Mouse (Mus musculus) heart, embryonic 16.5 days (tissue): Measurements from ENCODE around the gene Xrcc6. TPM values are rescaled to one million over a fixed set of nuclear protein-coding genes. Genes with fewer than 3 reads are reported as not detected.

Experiments used
- ATAC-seq: fragments of 200-750 bp; cut with Nextera tagmentation; replicated peaks from 2 replicates; pipeline ENCODE4 v1.8.0; 2017; ENCODE audit warnings: moderate number of reproducible peaks; ENCODE audit not compliant: insufficient read depth, low FRiP score; ENCODE audit errors: extremely low read depth
- H3K27ac ChIP-seq: fragments of 300-500 bp; sonication (generic); 2 replicates; pipeline ENCODE4 v1.5.1; 2014; ENCODE audit warnings: mild to moderate bottlenecking, low read length, control low read depth, moderate library complexity
- H3K27me3 ChIP-seq: fragments of 300-500 bp; sonication (generic); 2 replicates; pipeline ENCODE4 v1.6.1; 2014; ENCODE audit warnings: low read length, mixed read lengths; ENCODE audit not compliant: control insufficient read depth, insufficient read depth
- H3K36me3 ChIP-seq: fragments of 300-500 bp; sonication (generic); 2 replicates; pipeline ENCODE4 v1.6.1; 2014; ENCODE audit not compliant: control insufficient read depth, insufficient read depth
- H3K4me1 ChIP-seq: fragments of 300-500 bp; sonication (generic); 2 replicates; pipeline ENCODE4 v1.6.1; 2014; ENCODE audit warnings: low read length, mixed read lengths; ENCODE audit not compliant: control insufficient read depth, insufficient read depth
- H3K4me2 ChIP-seq: fragments of 300-500 bp; sonication (generic); 2 replicates; pipeline ENCODE4 v1.6.1; 2014; ENCODE audit warnings: low read depth, mild to moderate bottlenecking, control low read depth, low read length
- H3K4me3 ChIP-seq: fragments of 300-500 bp; sonication (generic); 2 replicates; pipeline ENCODE4 v1.5.1; 2014; ENCODE audit warnings: mild to moderate bottlenecking, control low read depth, low read length
- H3K9ac ChIP-seq: fragments of 300-500 bp; sonication (generic); 2 replicates; pipeline ENCODE4 v1.6.1; 2014; ENCODE audit warnings: low read length, control low read depth
- H3K9me3 ChIP-seq: fragments of 300-500 bp; sonication (generic); replicated peaks from 2 replicates; pipeline ENCODE4 v1.6.1; 2016; ENCODE audit warnings: low read length; ENCODE audit not compliant: control insufficient read depth
- WGBS: fragments of 180-500 bp; shearing (Covaris S2); extraction: QIAGEN DNeasy Blood & Tissue Kit; methylation state at CpG from one replicate; pipeline ENCODE4 v1.1.7; 2014; 5-methylcytosine and 5-hydroxymethylcytosine counted together
- polyA plus RNA-seq: library from polyadenylated mRNA; unstranded; fragments of >200 nt; fragmentation: Nextera tagmentation; extraction: Ambion mirVana; gene quantifications from 2 replicates; pipeline ENCODE4 v1.2.1, GENCODE M21; 2015

Gene Xrcc6
- polyA plus RNA-seq, 1 experiment from 2014 or later, result 113 TPM

DNA sequence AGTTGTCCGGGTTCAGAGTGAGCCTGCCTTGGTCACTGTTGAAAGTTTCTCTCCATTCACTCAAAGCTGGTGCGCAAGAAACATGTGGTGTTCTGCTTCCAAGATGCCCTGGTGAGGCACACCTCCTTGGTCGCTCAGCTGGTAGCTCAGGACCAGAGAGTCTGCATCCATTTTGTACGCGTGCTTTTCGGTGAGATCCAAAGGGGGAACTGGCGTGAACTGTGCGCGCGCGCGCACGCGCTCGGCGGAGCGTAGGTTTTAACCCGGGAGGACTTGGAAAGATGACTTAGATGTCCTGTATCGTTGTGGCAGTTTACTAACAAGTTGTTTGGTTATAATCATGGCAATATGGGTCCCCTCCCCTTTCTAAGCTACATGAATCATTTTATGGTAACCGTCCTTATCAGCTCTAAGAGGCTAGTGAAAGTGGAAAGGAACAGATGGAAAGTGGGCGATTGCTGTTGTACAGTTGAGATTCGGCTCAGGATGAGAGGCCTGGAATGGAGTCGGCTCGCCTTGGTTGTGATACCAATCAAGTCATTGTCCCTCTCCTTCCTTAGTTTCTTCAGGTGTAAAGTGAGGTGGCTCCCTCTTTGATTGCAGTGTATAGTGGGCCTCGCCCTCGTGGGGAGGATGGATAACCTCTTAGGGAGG lies 84.3 kb downstream of the Xrcc6 start:
- WGBS, result 83% methylated on average over 26 of the region's 26 CpGs
- Histone ChIP-seq H3K36me3 (no peaks in the 10 kb centered on the region), H3K4me3 (no peak overlapping the region), H3K9me3 (peaks cover 7% of the 10 kb centered on the region), H3K9ac (no peak overlapping the region), H3K27ac (no peak overlapping the region), H3K4me2 (no peak overlapping the region), H3K27me3 (peaks cover 37% of the 10 kb centered on the region), H3K4me1 (no peaks in the 10 kb centered on the region)
- ATAC-seq, result no peak

DNA sequence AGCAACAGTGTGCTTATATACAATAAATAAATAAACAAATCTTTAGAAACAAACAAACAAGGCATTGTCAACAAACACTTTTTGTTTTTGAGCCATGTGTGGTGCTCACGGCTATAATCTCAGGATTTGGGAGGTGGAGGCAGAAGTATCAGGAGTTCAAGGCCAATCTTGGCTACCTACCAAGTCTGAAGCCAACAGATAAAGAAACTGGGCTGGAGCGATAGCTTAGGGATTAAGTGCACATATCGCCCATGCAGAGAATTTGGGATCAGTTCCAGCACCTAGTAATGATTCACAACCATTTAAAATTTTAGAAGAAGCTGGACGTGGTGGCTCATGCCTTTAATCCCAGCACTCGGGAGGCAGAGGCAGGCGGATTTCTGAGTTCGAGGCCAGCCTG lies 85.9 kb downstream of the Xrcc6 start:
- 68% methylated on average over 7 of the region's 7 CpGs for WGBS
- Histone ChIP-seq H3K4me3 (no peak overlapping the region), H3K36me3 (no peaks in the 10 kb centered on the region), H3K4me1 (no peaks in the 10 kb centered on the region), H3K27me3 (peaks cover 33% of the 10 kb centered on the region), H3K27ac (no peak overlapping the region), H3K9me3 (peaks cover 7% of the 10 kb centered on the region), H3K4me2 (no peak overlapping the region), H3K9ac (no peak overlapping the region)
- ATAC-seq, result no peak

DNA sequence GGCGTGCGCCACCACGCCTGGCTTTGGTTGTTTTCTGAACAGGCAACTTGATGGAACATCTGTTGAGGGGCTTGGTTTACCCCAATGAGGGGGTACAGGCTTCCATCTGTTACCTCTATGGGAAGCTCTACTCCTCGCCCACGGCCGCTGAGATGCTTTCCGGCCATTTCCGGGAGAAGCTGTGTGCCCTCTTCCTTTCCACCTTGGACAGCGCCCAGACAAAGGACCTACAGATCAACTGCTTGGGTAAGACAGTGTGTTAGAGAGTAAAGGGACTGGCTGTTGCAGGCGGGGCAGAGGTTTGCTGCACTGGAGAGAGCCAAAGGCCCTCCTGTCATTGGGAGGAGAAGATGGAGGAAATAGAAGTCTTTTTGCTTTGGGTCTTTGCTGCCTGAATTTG lies 92.2 kb downstream of the Xrcc6 start:
- no peak overlapping the region for H3K4me3 ChIP-seq
- H3K36me3 ChIP-seq, result no peaks in the 10 kb centered on the region
- WGBS, result 51% methylated on average over 10 of the region's 10 CpGs
- H3K4me2 ChIP-seq, result no peak overlapping the region
- no peak overlapping the region for H3K9ac ChIP-seq
- H3K27ac ChIP-seq, result no peak overlapping the region
- no peaks in the 10 kb centered on the region for H3K4me1 ChIP-seq
- peaks cover 2% of the 10 kb centered on the region; the same call in 1 of the 2 replicates for H3K27me3 ChIP-seq
- no peak for ATAC-seq
- no peaks in the 10 kb centered on the region for H3K9me3 ChIP-seq

DNA sequence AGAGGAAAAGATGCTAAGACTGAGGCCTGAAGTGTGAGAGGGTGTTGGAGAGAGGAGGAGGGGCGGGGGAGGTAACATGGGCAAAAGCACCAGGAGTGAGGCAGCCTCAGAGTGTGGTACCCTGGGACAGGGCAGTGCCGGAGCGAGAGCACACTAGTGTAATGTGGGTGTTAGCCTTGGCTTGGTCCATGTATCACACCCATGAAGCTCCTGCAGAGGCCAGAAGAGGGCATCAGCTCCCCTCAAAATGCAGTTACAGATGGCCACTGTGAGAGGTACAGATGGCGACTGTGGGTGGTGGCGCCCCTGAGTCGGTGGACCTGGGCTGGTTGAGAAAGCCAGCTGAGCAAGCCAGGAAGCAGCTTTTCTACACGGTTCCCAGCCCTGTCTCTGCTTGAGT lies 93.5 kb downstream of the Xrcc6 start:
- no peak overlapping the region for H3K4me3 ChIP-seq
- WGBS, result 35% methylated on average over 7 of the region's 7 CpGs
- H3K9me3 ChIP-seq, result no peaks in the 10 kb centered on the region
- no peaks in the 10 kb centered on the region for H3K36me3 ChIP-seq
- no peak overlapping the region for H3K9ac ChIP-seq
- H3K4me1 ChIP-seq, result no peaks in the 10 kb centered on the region
- H3K27me3 ChIP-seq, result peaks cover 4% of the 10 kb centered on the region; the same call in 1 of the 2 replicates
- ATAC-seq, result no peak
- no peak overlapping the region for H3K4me2 ChIP-seq
- no peak overlapping the region for H3K27ac ChIP-seq

DNA sequence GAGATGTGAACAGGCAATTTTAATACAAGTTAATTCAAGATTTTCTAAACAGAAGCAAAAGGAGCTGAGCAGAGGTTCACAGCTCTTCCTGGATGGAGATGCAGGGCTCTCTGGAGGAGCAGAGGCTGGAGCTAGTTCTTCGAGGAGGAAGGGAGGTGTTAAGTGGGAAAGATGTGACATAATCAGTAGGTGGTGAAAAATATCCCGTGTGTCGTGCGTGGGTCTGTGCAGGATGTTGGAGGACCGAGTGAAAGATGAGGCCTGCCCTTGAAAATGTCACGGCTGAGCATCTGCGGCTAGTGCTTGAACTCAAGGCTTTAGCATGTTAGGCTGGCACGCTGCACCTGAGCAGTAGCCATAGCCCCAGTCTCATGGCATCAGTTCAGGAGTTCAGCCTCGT lies 98.0 kb downstream of the Xrcc6 start:
- Histone ChIP-seq H3K9ac (no peak overlapping the region), H3K4me1 (no peaks in the 10 kb centered on the region), H3K4me3 (no peak overlapping the region), H3K36me3 (no peaks in the 10 kb centered on the region), H3K27ac (no peak overlapping the region), H3K9me3 (no peaks in the 10 kb centered on the region), H3K4me2 (no peak overlapping the region), H3K27me3 (peaks cover 6% of the 10 kb centered on the region; the same call in 1 of the 2 replicates)
- WGBS, result 69% methylated on average over 9 of the region's 9 CpGs
- no peak for ATAC-seq

DNA sequence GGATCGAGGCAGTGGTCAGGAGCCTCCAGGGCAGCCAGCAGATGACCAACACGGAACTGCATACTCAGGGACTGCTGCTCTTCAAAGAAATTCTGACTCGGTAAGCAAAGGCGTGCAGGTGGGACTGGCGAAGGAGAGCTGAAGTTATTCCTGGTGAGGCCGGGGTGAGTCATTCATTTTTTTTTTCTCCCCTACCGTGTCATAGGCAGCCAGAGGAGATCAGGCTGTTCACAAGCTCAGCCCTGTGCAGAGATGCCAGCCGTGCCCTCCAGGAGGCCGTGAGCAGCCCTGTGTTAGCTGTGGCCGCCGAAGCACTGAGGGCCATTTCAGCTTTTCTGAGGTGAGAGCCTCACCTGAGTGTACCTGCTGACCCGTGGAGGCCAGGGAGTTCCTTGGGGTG lies 98.5 kb downstream of the Xrcc6 start:
- peaks cover 6% of the 10 kb centered on the region; the same call in 1 of the 2 replicates for H3K27me3 ChIP-seq
- no peak overlapping the region for H3K9ac ChIP-seq
- H3K4me1 ChIP-seq, result no peaks in the 10 kb centered on the region
- H3K9me3 ChIP-seq, result no peaks in the 10 kb centered on the region
- ATAC-seq, result no peak
- no peak overlapping the region for H3K27ac ChIP-seq
- no peak overlapping the region for H3K4me3 ChIP-seq
- no peak overlapping the region for H3K4me2 ChIP-seq
- 65% methylated on average over 12 of the region's 12 CpGs for WGBS
- no peaks in the 10 kb centered on the region for H3K36me3 ChIP-seq

DNA sequence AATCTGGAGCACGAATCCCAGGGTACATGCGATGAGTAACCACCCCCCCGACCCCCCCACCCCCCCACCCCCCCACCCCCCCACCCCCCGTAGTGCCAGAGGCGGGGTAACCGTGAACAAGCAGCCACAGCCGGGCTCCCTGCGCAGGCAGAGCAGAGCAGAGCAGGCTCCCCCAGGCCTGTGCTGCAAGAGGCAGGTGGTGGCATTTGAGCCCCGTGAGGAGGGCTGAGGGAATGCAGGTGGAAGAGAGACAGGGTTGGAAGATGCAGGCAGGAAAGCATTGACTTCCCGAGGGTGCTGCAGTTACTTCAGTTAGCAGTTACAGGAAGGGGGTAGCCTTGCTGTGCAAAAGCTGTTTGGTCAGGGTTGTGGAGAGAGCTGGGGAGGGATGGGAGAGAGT lies 99.6 kb downstream of the Xrcc6 start:
- ATAC-seq, result no peak
- 18% methylated on average over 10 of the region's 10 CpGs for WGBS
- H3K27me3 ChIP-seq, result peaks cover 6% of the 10 kb centered on the region; the same call in 1 of the 2 replicates
- no peaks in the 10 kb centered on the region for H3K36me3 ChIP-seq
- no peak overlapping the region for H3K9ac ChIP-seq
- H3K9me3 ChIP-seq, result no peaks in the 10 kb centered on the region
- H3K4me3 ChIP-seq, result no peak overlapping the region
- no peaks in the 10 kb centered on the region for H3K4me1 ChIP-seq
- H3K27ac ChIP-seq, result no peak overlapping the region
- H3K4me2 ChIP-seq, result no peak overlapping the region

Other genes starting within 250 kb of the Xrcc6 start
- 18.0 and 19.2 TPM in 2 replicates for gene Zc3h7b, start 242.8 kb upstream of the Xrcc6 start, polyA plus RNA-seq
- 75.9 and 83.6 TPM in 2 replicates for gene Rangap1, start 242.3 kb upstream of the Xrcc6 start, polyA plus RNA-seq
- gene Tef, start 185.4 kb upstream of the Xrcc6 start, polyA plus RNA-seq, result 23.2 and 25.1 TPM in 2 replicates
- 17.5 and 17.8 TPM in 2 replicates for gene Tob2, start 129.0 kb upstream of the Xrcc6 start, polyA plus RNA-seq
- gene Phf5a, start 115.9 kb upstream of the Xrcc6 start, polyA plus RNA-seq, result 98.6 and 103 TPM in 2 replicates
- 769 and 804 TPM in 2 replicates for gene Aco2, start 115.5 kb upstream of the Xrcc6 start, polyA plus RNA-seq
- gene Polr3h, start 61.6 kb upstream of the Xrcc6 start, polyA plus RNA-seq, result 157 and 161 TPM in 2 replicates
- 5.4 and 6.1 TPM in 2 replicates for gene Csdc2, start 51.1 kb upstream of the Xrcc6 start, polyA plus RNA-seq
- 22.4 and 24.3 TPM in 2 replicates for gene Pmm1, start 26.9 kb upstream of the Xrcc6 start, polyA plus RNA-seq
- not detected in 2 replicates for gene 1700029P11Rik, start 7.3 kb upstream of the Xrcc6 start, polyA plus RNA-seq
- 22.4 and 37.4 TPM in 2 replicates for gene Desi1, start 46.0 kb downstream of the Xrcc6 start, polyA plus RNA-seq
- gene Snu13, start 59.8 kb downstream of the Xrcc6 start, polyA plus RNA-seq, result 174 and 210 TPM in 2 replicates
- not detected in 2 replicates for gene 4930407I10Rik, start 71.3 kb downstream of the Xrcc6 start, polyA plus RNA-seq
- gene Mei1, start 82.2 kb downstream of the Xrcc6 start, polyA plus RNA-seq, result not detected in 2 replicates
- gene Ccdc134, start 140.1 kb downstream of the Xrcc6 start, polyA plus RNA-seq, result 9.9 and 11.7 TPM in 2 replicates
- 91.6 and 92.0 TPM in 2 replicates for gene Srebf2, start 159.3 kb downstream of the Xrcc6 start, polyA plus RNA-seq
- 0.15 and 0.32 TPM in 2 replicates for gene Shisa8, start 225.0 kb downstream of the Xrcc6 start, polyA plus RNA-seq
- gene Tnfrsf13c, start 236.5 kb downstream of the Xrcc6 start, polyA plus RNA-seq, result 0.18 TPM in 1 of 2 replicates, not detected in the other